Mouse (Mus musculus): Measurements from ENCODE around the gene Lypd8. TPM values are rescaled to one million over a fixed set of nuclear protein-coding genes. Genes with fewer than 3 reads are reported as not detected.

Gene Lypd8
- total and polyA plus RNA-seq, 2 experiments from 2014 or later, result not detected

GRCm38 (mm10) chr11:58379516-58379915 lies 673 bp downstream of the Lypd8 start:
- Histone ChIP-seq H3K9me3 (ENCODE audit: low read length) (no peaks in the 10 kb centered on the region), H3K36me3 (ENCODE audit: insufficient read depth, low read length) (no peaks in the 10 kb centered on the region), H3K27ac (no peak overlapping the region), H3K4me1 (ENCODE audit: insufficient read depth, low read length) (no peaks in the 10 kb centered on the region), H3K27me3 (ENCODE audit: insufficient read depth, low read length) (no peaks in the 10 kb centered on the region), H3K9ac (replicated peaks; ENCODE audit: low read length) (no peak overlapping the region), H3K4me3 (ENCODE audit: low read length) (no peak overlapping the region), H3K4me2 (ENCODE audit: low read depth, low read length) (no peak overlapping the region)
- 84% methylated on average over 1 of the region's 1 CpGs for WGBS
- ATAC-seq (no peak), DNase-seq (ENCODE audit: low spot score) (no peak)
- no peak for TF ChIP-seq CTCF (IDR thresholded peaks at IDR 0.05; ENCODE audit: low read depth)

GRCm38 (mm10) chr11:58382471-58382870 lies 3.6 kb downstream of the Lypd8 start:
- Histone ChIP-seq H3K36me3 (ENCODE audit: insufficient read depth, low read length) (no peaks in the 10 kb centered on the region), H3K9me3 (ENCODE audit: low read length) (no peaks in the 10 kb centered on the region), H3K9ac (replicated peaks; ENCODE audit: low read length) (no peak overlapping the region), H3K4me1 (ENCODE audit: insufficient read depth, low read length) (no peaks in the 10 kb centered on the region), H3K27me3 (ENCODE audit: insufficient read depth, low read length) (no peaks in the 10 kb centered on the region), H3K4me2 (ENCODE audit: low read depth, low read length) (no peak overlapping the region), H3K27ac (no peak overlapping the region), H3K4me3 (ENCODE audit: low read length) (no peak overlapping the region)
- TF ChIP-seq CTCF (IDR thresholded peaks at IDR 0.05; ENCODE audit: low read depth), result no peak
- no peak for DNase-seq (ENCODE audit: low spot score)
- WGBS, result 90% methylated on average over 6 of the region's 6 CpGs
- no peak for ATAC-seq

GRCm38 (mm10) chr11:58399985-58400645 lies 21.3 kb downstream of the Lypd8 start:
- Histone ChIP-seq H3K9ac (replicated peaks; ENCODE audit: low read length) (no peak overlapping the region), H3K27me3 (ENCODE audit: insufficient read depth, low read length) (no peaks in the 10 kb centered on the region), H3K4me1 (ENCODE audit: insufficient read depth, low read length) (no peaks in the 10 kb centered on the region), H3K9me3 (ENCODE audit: low read length) (no peaks in the 10 kb centered on the region), H3K36me3 (ENCODE audit: insufficient read depth, low read length) (no peaks in the 10 kb centered on the region), H3K4me3 (ENCODE audit: low read length) (no peak overlapping the region), H3K4me2 (ENCODE audit: low read depth, low read length) (peak overlapping the region; percentile 13; the same call in 1 of the 2 replicates), H3K27ac (0 out of 2 replicates have a peak overlapping the region, but pooled peaks have one; percentile 41)
- ATAC-seq, result no peak
- 41% methylated on average over 6 of the region's 6 CpGs for WGBS
- DNase-seq (ENCODE audit: low spot score), result peak; percentile 49
- TF ChIP-seq CTCF (IDR thresholded peaks at IDR 0.05; ENCODE audit: low read depth), result no peak

GRCm38 (mm10) chr11:58400655-58401054 lies 21.8 kb downstream of the Lypd8 start:
- no peak overlapping the region for H3K9ac ChIP-seq (replicated peaks; ENCODE audit: low read length)
- no peaks in the 10 kb centered on the region for H3K4me1 ChIP-seq (ENCODE audit: insufficient read depth, low read length)
- peak overlapping the region; percentile 41; the same call in 1 of the 2 replicates for H3K27ac ChIP-seq
- no peak for DNase-seq (ENCODE audit: low spot score)
- H3K27me3 ChIP-seq (ENCODE audit: insufficient read depth, low read length), result no peaks in the 10 kb centered on the region
- WGBS, result 40% methylated on average over 5 of the region's 5 CpGs
- no peak for ATAC-seq
- TF ChIP-seq CTCF (IDR thresholded peaks at IDR 0.05; ENCODE audit: low read depth), result no peak
- H3K4me3 ChIP-seq (ENCODE audit: low read length), result no peak overlapping the region
- no peaks in the 10 kb centered on the region for H3K36me3 ChIP-seq (ENCODE audit: insufficient read depth, low read length)
- H3K4me2 ChIP-seq (ENCODE audit: low read depth, low read length), result no peak overlapping the region
- no peaks in the 10 kb centered on the region for H3K9me3 ChIP-seq (ENCODE audit: low read length)

- TF ChIP-seq CTCF (IDR thresholded peaks at IDR 0.05; ENCODE audit: low read depth), result no peak
- no peak overlapping the region for H3K27ac ChIP-seq
- no peaks in the 10 kb centered on the region for H3K4me1 ChIP-seq (ENCODE audit: insufficient read depth, low read length)
- H3K4me2 ChIP-seq (ENCODE audit: low read depth, low read length), result no peak overlapping the region
- H3K9ac ChIP-seq (replicated peaks; ENCODE audit: low read length), result no peak overlapping the region
- WGBS, result 52% methylated on average over 3 of the region's 3 CpGs
- no peaks in the 10 kb centered on the region for H3K36me3 ChIP-seq (ENCODE audit: insufficient read depth, low read length)
- ATAC-seq (no peak), DNase-seq (ENCODE audit: low spot score) (no peak)
- H3K4me3 ChIP-seq (ENCODE audit: low read length), result no peak overlapping the region
- no peaks in the 10 kb centered on the region for H3K27me3 ChIP-seq (ENCODE audit: insufficient read depth, low read length)
- no peaks in the 10 kb centered on the region for H3K9me3 ChIP-seq (ENCODE audit: low read length)
These were observed 29.2 kb downstream of the Lypd8 start for GRCm38 (mm10) chr11:58408066-58408465.

GRCm38 (mm10) chr11:58418336-58418735 lies 39.5 kb downstream of the Lypd8 start:
- Histone ChIP-seq H3K4me3 (ENCODE audit: low read length) (no peak overlapping the region), H3K9me3 (ENCODE audit: low read length) (no peaks in the 10 kb centered on the region), H3K36me3 (ENCODE audit: insufficient read depth, low read length) (no peaks in the 10 kb centered on the region), H3K27me3 (ENCODE audit: insufficient read depth, low read length) (no peaks in the 10 kb centered on the region), H3K27ac (no peak overlapping the region), H3K4me2 (ENCODE audit: low read depth, low read length) (no peak overlapping the region), H3K9ac (replicated peaks; ENCODE audit: low read length) (no peak overlapping the region), H3K4me1 (ENCODE audit: insufficient read depth, low read length) (no peaks in the 10 kb centered on the region)
- DNase-seq (ENCODE audit: low spot score) (no peak), ATAC-seq (no peak)
- no peak for TF ChIP-seq CTCF (IDR thresholded peaks at IDR 0.05; ENCODE audit: low read depth)
- 82% methylated on average over 3 of the region's 3 CpGs for WGBS

- Histone ChIP-seq H3K9me3 (ENCODE audit: low read length) (no peaks in the 10 kb centered on the region), H3K4me2 (ENCODE audit: low read depth, low read length) (no peak within 1 kb of the TSS), H3K4me3 (ENCODE audit: low read length) (no peak within 1 kb of the TSS), H3K27me3 (ENCODE audit: insufficient read depth, low read length) (no peaks in the 10 kb centered on the region), H3K27ac (no peak within 1 kb of the TSS), H3K9ac (replicated peaks; ENCODE audit: low read length) (no peak within 1 kb of the TSS), H3K36me3 (ENCODE audit: insufficient read depth, low read length) (no peaks in the 10 kb centered on the region), H3K4me1 (ENCODE audit: insufficient read depth, low read length) (no peaks in the 10 kb centered on the region)
- DNase-seq (ENCODE audit: low spot score) (no peak), ATAC-seq (no peak)
- 69% methylated on average over 1 of the region's 1 CpGs for WGBS
- no peak for TF ChIP-seq CTCF (IDR thresholded peaks at IDR 0.05; ENCODE audit: low read depth)
These were observed 42.0 kb downstream of the Lypd8 start, which contains the start of gene 1810065E05Rik for GRCm38 (mm10) chr11:58420815-58421214. Gene 1810065E05Rik (plus strand): TSS chr11:58421111.

All from hindbrain, postnatal 0 days (tissue).